Mouse (Mus musculus): Measurements from ENCODE around the gene Rdh16f1. TPM values are rescaled to one million over a fixed set of nuclear protein-coding genes. Genes with fewer than 3 reads are reported as not detected.

The Rdh16f1 gene
- polyA plus RNA-seq, 2 experiments, result 0.03 to 0.11 TPM

DNA sequence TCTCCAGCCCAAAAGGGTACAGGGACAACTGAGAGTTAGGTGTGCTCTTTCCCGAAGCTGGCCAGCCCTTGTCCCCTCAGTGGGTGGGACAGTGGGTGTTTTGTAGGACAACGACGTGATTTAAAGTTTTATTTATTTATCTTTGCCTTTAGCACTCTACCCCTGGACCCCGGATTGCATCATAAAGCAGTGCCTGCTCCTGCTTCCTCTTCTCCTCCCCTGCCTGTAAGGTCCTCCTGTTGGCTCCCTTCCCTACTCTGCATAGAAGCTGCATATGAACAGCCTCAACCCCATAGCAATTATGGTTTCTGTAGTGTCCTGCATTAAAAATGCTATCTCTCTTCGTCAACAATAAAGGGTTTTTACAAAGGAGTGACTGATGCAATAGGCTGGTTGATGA is 28.2 kb upstream of the Rdh16f1 start:
- Histone ChIP-seq H3K4me3 (ENCODE audit: insufficient read depth in 1 of 2, low read depth in 2 of 2, low read length in 2 of 2) (no peak overlapping the region), H3K4me1 (replicated peaks; ENCODE audit: control insufficient read depth in 2 of 2, insufficient read depth in 2 of 2, low read length in 1 of 2) (peaks cover 55 to 62% of the 10 kb centered on the region in 2 experiments), H3K36me3 (replicated peaks; ENCODE audit: control insufficient read depth, insufficient read depth, low read depth) (no peaks in the 10 kb centered on the region), H3K27me3 (ENCODE audit: control insufficient read depth, insufficient read depth, low read length) (no peaks in the 10 kb centered on the region; the same call in 1 of the 2 replicates), H3K4me2 (ENCODE audit: low read depth) (no peak overlapping the region; the same call in 1 of the 2 replicates), H3K9ac (replicated peaks) (peak overlapping the region; percentile 9), H3K27ac (peak overlapping the region; percentile 59), H3K9me3 (ENCODE audit: control insufficient read depth, low read length) (no peaks in the 10 kb centered on the region)
- 22% methylated on average over 5 of the region's 5 CpGs for WGBS (ENCODE audit: insufficient replicate concordance)
- DNase-seq (ENCODE audit: low read depth in 3 of 3, low spot score in 3 of 3) (no peak), ATAC-seq (ENCODE audit: insufficient read depth) (no peak)
- TF ChIP-seq EP300 (IDR thresholded peaks at IDR 0.05; ENCODE audit: low read depth), result no peak
- TF ChIP-seq CTCF (IDR thresholded peaks at IDR 0.05; ENCODE audit: low read depth), result no peak

DNA sequence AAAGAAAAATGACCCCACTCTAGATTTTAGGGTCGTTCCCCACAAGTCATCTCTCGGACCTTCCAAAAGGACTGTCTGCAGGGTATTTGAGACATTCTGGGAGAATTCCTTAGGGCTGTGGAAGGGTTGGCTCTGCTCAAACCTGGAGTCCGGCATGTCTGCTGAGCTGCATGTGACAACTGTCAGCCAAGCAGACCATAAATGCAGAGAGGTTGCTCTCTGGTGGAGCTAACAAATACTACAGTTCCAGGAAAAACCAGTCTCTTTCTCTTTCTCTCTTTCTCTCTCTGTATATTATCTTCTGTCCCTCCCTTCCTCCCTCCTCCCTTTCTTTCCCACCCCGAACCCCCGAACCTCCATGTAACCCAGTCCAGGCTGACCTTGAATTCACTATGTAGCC is 25.2 kb upstream of the Rdh16f1 start:
- no peak for DNase-seq (ENCODE audit: low read depth in 3 of 3, low spot score in 3 of 3)
- no peaks in the 10 kb centered on the region for H3K36me3 ChIP-seq (replicated peaks; ENCODE audit: control insufficient read depth, insufficient read depth, low read depth)
- no peak overlapping the region; the same call in 1 of the 2 replicates for H3K9ac ChIP-seq (replicated peaks)
- no peak overlapping the region for H3K4me3 ChIP-seq (ENCODE audit: insufficient read depth in 1 of 2, low read depth in 2 of 2, low read length in 2 of 2)
- WGBS (ENCODE audit: insufficient replicate concordance), result 23% methylated on average over 5 of the region's 5 CpGs
- H3K4me1 ChIP-seq (replicated peaks; ENCODE audit: control insufficient read depth in 2 of 2, insufficient read depth in 2 of 2, low read length in 1 of 2), result peaks cover 60 to 66% of the 10 kb centered on the region in 2 experiments
- TF ChIP-seq CTCF (IDR thresholded peaks at IDR 0.05; ENCODE audit: low read depth) (peak; percentile 66), EP300 (IDR thresholded peaks at IDR 0.05; ENCODE audit: low read depth) (no peak)
- no peak overlapping the region for H3K27ac ChIP-seq
- H3K27me3 ChIP-seq (ENCODE audit: control insufficient read depth, insufficient read depth, low read length), result no peaks in the 10 kb centered on the region
- ATAC-seq (ENCODE audit: insufficient read depth), result no peak
- no peak overlapping the region; the same call in 1 of the 2 replicates for H3K4me2 ChIP-seq (ENCODE audit: low read depth)
- H3K9me3 ChIP-seq (ENCODE audit: control insufficient read depth, low read length), result no peaks in the 10 kb centered on the region

- TF ChIP-seq CTCF (IDR thresholded peaks at IDR 0.05; ENCODE audit: low read depth) (no peak), EP300 (IDR thresholded peaks at IDR 0.05; ENCODE audit: low read depth) (no peak)
- Histone ChIP-seq H3K36me3 (replicated peaks; ENCODE audit: control insufficient read depth, insufficient read depth, low read depth) (no peaks in the 10 kb centered on the region), H3K27ac (no peak overlapping the region), H3K4me1 (replicated peaks; ENCODE audit: control insufficient read depth in 2 of 2, insufficient read depth in 2 of 2, low read length in 1 of 2) (peaks cover 47 to 54% of the 10 kb centered on the region in 2 experiments), H3K9ac (replicated peaks) (no peak overlapping the region), H3K9me3 (ENCODE audit: control insufficient read depth, low read length) (no peaks in the 10 kb centered on the region), H3K4me2 (ENCODE audit: low read depth) (no peak overlapping the region), H3K27me3 (ENCODE audit: control insufficient read depth, insufficient read depth, low read length) (no peaks in the 10 kb centered on the region), H3K4me3 (ENCODE audit: insufficient read depth in 1 of 2, low read depth in 2 of 2, low read length in 2 of 2) (no peak overlapping the region)
- WGBS (ENCODE audit: insufficient replicate concordance), result 27% methylated on average over 2 of the region's 2 CpGs
- ATAC-seq (ENCODE audit: insufficient read depth), result no peak
- DNase-seq (ENCODE audit: low read depth in 3 of 3, low spot score in 3 of 3), result no peak
Observed at GRCm38 (mm10) chr10:127736266-127736665, 23.3 kb upstream of the Rdh16f1 start.

GRCm38 (mm10) chr10:127736916-127737315 is 22.7 kb upstream of the Rdh16f1 start:
- WGBS (ENCODE audit: insufficient replicate concordance), result 33% methylated on average over 4 of the region's 4 CpGs
- 0 out of 2 replicates have a peak overlapping the region, but pooled peaks have one; percentile 25 for H3K9ac ChIP-seq (replicated peaks)
- ATAC-seq (ENCODE audit: insufficient read depth) (no peak), DNase-seq (ENCODE audit: low read depth in 3 of 3, low spot score in 3 of 3) (no peak)
- H3K9me3 ChIP-seq (ENCODE audit: control insufficient read depth, low read length), result no peaks in the 10 kb centered on the region
- H3K27me3 ChIP-seq (ENCODE audit: control insufficient read depth, insufficient read depth, low read length), result no peaks in the 10 kb centered on the region
- H3K27ac ChIP-seq, result peak overlapping the region; percentile 26
- TF ChIP-seq CTCF (IDR thresholded peaks at IDR 0.05; ENCODE audit: low read depth) (no peak), EP300 (IDR thresholded peaks at IDR 0.05; ENCODE audit: low read depth) (no peak)
- H3K4me3 ChIP-seq (ENCODE audit: insufficient read depth in 1 of 2, low read depth in 2 of 2, low read length in 2 of 2), result no peak overlapping the region
- peaks cover 4% of the 10 kb centered on the region for H3K36me3 ChIP-seq (replicated peaks; ENCODE audit: control insufficient read depth, insufficient read depth, low read depth)
- H3K4me1 ChIP-seq (replicated peaks; ENCODE audit: control insufficient read depth in 2 of 2, insufficient read depth in 2 of 2, low read length in 1 of 2), result peaks cover 40 to 48% of the 10 kb centered on the region in 2 experiments
- no peak overlapping the region for H3K4me2 ChIP-seq (ENCODE audit: low read depth)

GRCm38 (mm10) chr10:127737552-127737951 is 22.0 kb upstream of the Rdh16f1 start:
- Histone ChIP-seq H3K9ac (replicated peaks) (no peak overlapping the region), H3K4me1 (replicated peaks; ENCODE audit: control insufficient read depth in 2 of 2, insufficient read depth in 2 of 2, low read length in 1 of 2) (peaks cover 39 to 45% of the 10 kb centered on the region in 2 experiments), H3K27me3 (ENCODE audit: control insufficient read depth, insufficient read depth, low read length) (no peaks in the 10 kb centered on the region), H3K27ac (no peak overlapping the region), H3K4me3 (ENCODE audit: insufficient read depth in 1 of 2, low read depth in 2 of 2, low read length in 2 of 2) (no peak overlapping the region), H3K4me2 (ENCODE audit: low read depth) (no peak overlapping the region), H3K36me3 (replicated peaks; ENCODE audit: control insufficient read depth, insufficient read depth, low read depth) (peaks cover 10% of the 10 kb centered on the region), H3K9me3 (ENCODE audit: control insufficient read depth, low read length) (no peaks in the 10 kb centered on the region)
- ATAC-seq (ENCODE audit: insufficient read depth) (no peak), DNase-seq (ENCODE audit: low read depth in 3 of 3, low spot score in 3 of 3) (no peak)
- TF ChIP-seq CTCF (IDR thresholded peaks at IDR 0.05; ENCODE audit: low read depth), result no peak
- no peak for TF ChIP-seq EP300 (IDR thresholded peaks at IDR 0.05; ENCODE audit: low read depth)
- 11% methylated on average over 2 of the region's 2 CpGs for WGBS (ENCODE audit: insufficient replicate concordance)
